Mouse (Mus musculus) adrenal gland, postnatal 0 days (tissue): ENCODE measurements around the gene Fam71e1. TPM values are rescaled to one million over a fixed set of nuclear protein-coding genes. Genes with fewer than 3 reads are reported as not detected.

Source experiments
- microRNA-seq: library from miRNA; unstranded; fragments of <30 nt; microRNA quantifications from one replicate; pipeline ENCODE4, GENCODE M21; 2016; ENCODE audit warnings: borderline replicate concordance; ENCODE audit not compliant: insufficient number of aligned reads
- polyA plus RNA-seq: library from polyadenylated mRNA; unstranded; fragments of >200 nt; fragmentation: Nextera tagmentation; extraction: Ambion mirVana; gene quantifications from 2 replicates; pipeline ENCODE4 v1.2.1, GENCODE M21; 2015

The Fam71e1 gene
- polyA plus RNA-seq: 17.2 and 25.9 TPM in 2 replicates

DNA sequence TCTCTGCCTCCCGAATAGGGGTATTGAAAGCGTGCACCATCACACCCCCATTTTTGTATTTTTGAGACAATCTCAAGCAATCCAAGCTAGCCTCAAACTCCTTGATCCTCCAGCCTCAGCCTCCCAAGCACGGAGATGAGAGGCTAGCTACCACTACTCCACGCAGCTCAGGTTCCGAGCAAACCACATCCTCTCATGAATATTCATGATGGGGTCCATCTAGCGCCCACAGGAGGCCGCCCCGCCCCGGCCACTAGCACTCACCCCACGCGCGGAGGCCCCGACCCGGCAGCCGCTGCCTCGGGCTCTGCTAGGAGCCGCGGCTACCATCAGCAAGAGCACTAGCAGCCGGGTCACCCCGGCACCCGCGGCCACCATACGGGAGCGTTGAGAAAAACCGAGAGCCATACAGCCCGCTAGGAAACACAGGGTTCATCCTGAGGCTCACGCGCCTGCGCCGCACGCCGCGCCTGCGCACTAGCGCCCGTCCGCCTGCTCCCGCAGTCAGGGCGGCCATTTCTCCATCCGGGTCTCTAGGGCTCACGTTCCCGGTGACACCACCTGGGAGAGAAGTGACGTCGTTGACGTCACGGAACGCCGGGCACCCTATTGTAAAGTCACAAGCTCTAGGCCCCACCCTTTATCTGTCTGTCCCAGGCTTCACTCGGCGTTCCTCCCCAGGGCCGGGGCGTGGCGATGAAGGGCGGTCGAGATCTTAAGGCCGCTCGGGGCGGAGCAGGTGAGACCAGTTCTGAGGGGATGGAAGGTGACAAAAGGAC, at the start of gene Fam71e1, which contains the start of gene Emc10:
Fam71e1 (plus strand) TSS at position 590 of the 779 bp plus-strand sequence.
Emc10 (minus strand) TSS at position 538 of the 779 bp plus-strand sequence.

DNA sequence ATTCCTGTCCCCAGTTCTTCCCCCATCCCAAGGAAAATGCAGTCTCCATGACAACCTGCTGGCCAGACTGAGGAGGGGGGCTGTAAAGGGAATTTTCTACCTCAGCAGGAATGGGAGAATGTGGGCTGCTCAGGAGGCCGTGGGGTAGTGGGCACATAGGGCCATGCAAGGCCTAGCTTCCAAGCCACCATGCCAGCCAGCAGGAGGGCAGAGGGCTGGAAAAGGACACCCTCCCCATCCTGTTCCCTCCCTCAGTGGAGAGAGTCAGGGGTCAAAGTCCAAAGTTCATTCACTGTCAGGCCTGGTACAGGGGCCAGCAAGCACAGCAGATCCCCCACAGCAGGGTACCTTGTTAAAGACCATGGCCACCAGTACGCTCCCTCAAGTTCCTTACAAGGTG, 31.3 kb upstream of the Fam71e1 start, which contains the start of gene Aspdh:
Aspdh (plus strand) TSS at position 281 of the 400 bp plus-strand sequence.

DNA sequence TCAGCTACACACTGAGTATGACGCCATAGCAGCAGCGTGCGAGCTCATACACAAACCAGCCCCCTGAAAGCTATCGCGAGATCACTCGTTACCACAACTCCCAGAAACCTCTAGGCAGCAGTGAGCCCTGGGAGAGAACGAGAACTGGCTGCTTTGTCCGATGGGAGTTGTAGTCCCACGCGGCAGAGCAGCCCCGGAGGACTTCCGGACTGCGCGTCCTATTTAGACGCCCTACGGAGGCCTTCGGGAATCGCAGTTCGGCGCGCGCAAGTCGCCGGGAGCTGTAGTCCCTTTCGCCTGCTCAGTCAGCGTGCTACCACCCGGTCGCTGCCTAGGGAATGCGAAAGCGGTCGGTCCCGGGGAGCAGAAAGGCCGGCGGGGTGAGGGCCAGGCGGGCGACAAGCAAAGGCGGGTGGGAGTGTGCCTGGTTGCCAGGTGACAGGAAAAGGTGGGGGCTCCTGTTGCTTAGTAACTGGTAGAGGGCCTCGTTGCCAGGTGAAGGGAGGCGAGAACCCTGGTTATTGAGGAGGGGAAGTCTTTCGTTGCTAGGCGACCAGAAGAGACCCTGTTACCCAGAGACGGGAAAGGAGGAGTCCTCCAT, 28.5 kb upstream of the Fam71e1 start, which contains the start of gene Josd2:
Josd2 (plus strand) TSS at position 170 of the 601 bp plus-strand sequence.

DNA sequence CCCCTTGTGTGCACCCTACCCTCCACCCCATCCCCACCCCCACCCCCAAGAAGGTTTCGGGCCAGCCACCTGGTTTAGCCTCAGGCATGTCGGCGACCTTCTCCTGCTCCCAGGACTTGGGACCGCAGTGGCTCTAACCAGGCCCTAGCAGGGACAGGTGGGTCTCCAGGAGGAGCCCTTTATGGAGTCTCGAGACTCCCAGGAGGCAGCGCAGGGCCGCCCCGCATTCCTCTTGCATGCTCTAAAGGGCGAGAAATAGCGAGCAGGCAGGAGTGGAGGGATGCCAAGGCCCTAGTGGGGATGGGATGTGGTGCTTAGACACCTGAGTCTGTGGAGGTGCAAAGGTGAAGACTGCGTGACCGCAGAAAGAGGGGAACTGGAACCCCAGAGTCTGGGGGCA, 28.1 kb downstream of the Fam71e1 start, which contains the start of gene Mybpc2:
Mybpc2 (minus strand) TSS at position 155 of the 400 bp plus-strand sequence.

DNA sequence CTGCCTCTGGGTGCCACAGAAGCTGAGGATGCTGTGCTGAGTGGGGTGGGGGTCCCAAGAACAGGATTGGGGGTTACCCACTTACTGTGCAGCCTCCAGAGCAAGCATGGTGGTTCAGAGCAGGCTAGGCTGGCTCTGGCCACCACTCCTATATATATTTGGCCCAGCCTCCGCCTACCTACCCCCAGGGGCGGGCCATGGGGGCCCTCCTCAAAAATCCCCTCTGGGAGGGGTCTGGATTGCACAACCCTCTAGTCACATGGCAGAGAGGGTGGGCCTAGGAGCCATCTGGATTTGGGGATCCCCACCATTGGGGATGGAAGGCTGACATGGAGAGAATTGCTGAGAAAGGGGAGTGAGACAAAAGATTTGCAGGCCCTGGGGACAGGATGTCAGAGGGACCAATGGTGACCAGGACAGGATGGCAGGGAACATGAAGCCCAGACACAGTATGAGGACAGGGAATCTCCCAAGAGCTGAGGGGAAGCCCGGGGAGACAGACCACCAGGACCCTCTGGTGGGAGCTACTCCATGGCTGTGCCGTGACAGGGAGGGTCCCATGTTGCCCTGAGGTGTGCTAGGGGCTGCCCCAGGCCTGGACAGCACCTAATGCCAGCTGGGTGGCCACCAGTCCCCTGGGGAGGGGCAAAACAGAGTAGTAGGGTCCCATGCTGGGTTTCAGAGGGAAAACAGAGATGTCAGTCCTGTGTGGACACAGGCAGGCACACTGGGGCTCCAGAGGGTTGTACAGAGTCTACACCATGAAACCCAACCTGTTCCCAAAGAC, 35.8 kb downstream of the Fam71e1 start, which contains the start of gene Spib:
Spib (minus strand) TSS at position 126 of the 787 bp plus-strand sequence.

DNA sequence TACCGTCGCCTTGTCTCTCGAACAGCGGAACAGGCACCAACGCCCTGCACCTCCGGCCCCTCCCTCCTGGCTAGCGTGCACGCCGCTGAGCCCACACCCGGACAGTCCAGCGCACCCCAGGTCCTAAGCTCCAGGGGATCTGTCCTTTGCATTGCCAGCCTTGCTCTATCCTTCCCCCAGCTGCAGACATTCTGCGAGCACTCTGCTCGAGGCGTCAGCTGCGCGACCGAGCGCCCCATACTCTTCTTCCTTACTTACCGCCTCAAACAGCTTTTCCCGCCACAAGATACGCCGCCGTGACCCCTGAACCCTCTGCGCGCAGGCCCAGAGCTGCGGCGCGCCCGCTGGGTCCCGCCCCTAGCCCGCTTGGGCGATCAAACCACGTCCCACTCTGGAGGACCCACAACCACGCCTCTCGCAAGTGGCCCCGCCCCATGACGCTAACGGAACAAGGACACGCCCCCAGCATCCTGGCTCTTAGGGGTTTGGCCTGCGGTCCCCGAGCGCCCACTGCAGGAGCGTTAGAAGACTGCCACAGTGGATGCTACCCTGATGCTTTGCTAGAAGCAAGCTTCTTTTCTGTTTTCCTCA, 52.2 kb downstream of the Fam71e1 start, which contains the start of gene Pold1:
Pold1 (minus strand) TSS at position 353 of the 591 bp plus-strand sequence.

Small RNA genes within 50 kb of the gene (microRNA-seq; reads per million reads assigned to microRNA genes)
- gene Mir7052: not detected
- not detected for gene Mir7053

Other genes with a start within 250 kb of the Fam71e1 start
- 0.58 and 2.0 TPM in 2 replicates for gene 1700028J19Rik, start 249.9 kb upstream of the Fam71e1 start, polyA plus RNA-seq
- 76.2 and 139 TPM in 2 replicates for gene 2410002F23Rik, start 249.9 kb upstream of the Fam71e1 start, polyA plus RNA-seq
- gene Acp4, start 239.2 kb upstream of the Fam71e1 start, polyA plus RNA-seq: not detected in 2 replicates
- gene Gm15517, start 235.1 kb upstream of the Fam71e1 start, polyA plus RNA-seq: not detected in 2 replicates
- 9.6 and 11.3 TPM in 2 replicates for gene Clec11a, start 189.7 kb upstream of the Fam71e1 start, polyA plus RNA-seq
- 2.0 and 2.9 TPM in 2 replicates for gene Shank1, start 186.3 kb upstream of the Fam71e1 start, polyA plus RNA-seq
- gene Syt3, start 112.5 kb upstream of the Fam71e1 start, polyA plus RNA-seq: 3.1 and 3.6 TPM in 2 replicates
- gene 1700008O03Rik, start 110.8 kb upstream of the Fam71e1 start, polyA plus RNA-seq: 1.2 and 2.0 TPM in 2 replicates
- 1.3 and 3.1 TPM in 2 replicates for gene Lrrc4b, start 67.6 kb upstream of the Fam71e1 start, polyA plus RNA-seq
- gene Aspdh, start 31.2 kb upstream of the Fam71e1 start, polyA plus RNA-seq: 1.4 and 2.2 TPM in 2 replicates
- gene Josd2, start 28.6 kb upstream of the Fam71e1 start, polyA plus RNA-seq: 53.4 and 55.2 TPM in 2 replicates
- gene Emc10, start 52 bp upstream of the Fam71e1 start, polyA plus RNA-seq: 102 and 104 TPM in 2 replicates
- gene Mybpc2, start 28.1 kb downstream of the Fam71e1 start, polyA plus RNA-seq: 0.41 and 0.92 TPM in 2 replicates
- 0.50 and 0.86 TPM in 2 replicates for gene Spib, start 35.5 kb downstream of the Fam71e1 start, polyA plus RNA-seq
- gene Pold1, start 52.3 kb downstream of the Fam71e1 start, polyA plus RNA-seq: 19.6 and 23.4 TPM in 2 replicates
- 63.2 and 98.6 TPM in 2 replicates for gene Nr1h2, start 57.4 kb downstream of the Fam71e1 start, polyA plus RNA-seq
- gene Napsa, start 75.8 kb downstream of the Fam71e1 start, polyA plus RNA-seq: 3.6 and 4.3 TPM in 2 replicates
- 0.63 and 2.0 TPM in 2 replicates for gene Kcnc3, start 94.1 kb downstream of the Fam71e1 start, polyA plus RNA-seq
- gene Myh14, start 174.3 kb downstream of the Fam71e1 start, polyA plus RNA-seq: 1.7 and 2.0 TPM in 2 replicates
- not detected in 2 replicates for gene Izumo2, start 212.2 kb downstream of the Fam71e1 start, polyA plus RNA-seq